Mouse (Mus musculus) spleen, adult 2 months (tissue): ENCODE results near the gene Selenos. TPM values are rescaled to one million over a fixed set of nuclear protein-coding genes. Genes with fewer than 3 reads are reported as not detected.
"Not testable (repeated sequence)": the region's sequence is repeated elsewhere in the genome, so short reads cannot be mapped to it uniquely, and the experiment has no call there.

Experiments
- DNase-seq, 2 experiments: peaks; one replicate each; pipeline versions ENCODE4 v3.0.0 to v3.0.0-alpha.2; 2012 to 2021; ENCODE audit warnings: low spot score in 2 of 2, low read depth in 1 of 2
- H3K27ac ChIP-seq: fragments of 200-500 bp; 2 replicates; pipeline ENCODE4 v1.5.1; 2012; ENCODE audit warnings: low read length, inconsistent platforms; ENCODE audit not compliant: insufficient read depth
- H3K27me3 ChIP-seq: fragments of 200-500 bp; 2 replicates; pipeline ENCODE4 v1.6.1; 2012; ENCODE audit warnings: mild to moderate bottlenecking, moderate library complexity, low read length, inconsistent platforms; ENCODE audit not compliant: control insufficient read depth, insufficient read depth
- H3K36me3 ChIP-seq: fragments of 200-500 bp; 2 replicates; pipeline ENCODE4 v1.6.1; 2012; ENCODE audit warnings: mild to moderate bottlenecking, low read length, inconsistent platforms; ENCODE audit not compliant: control insufficient read depth, insufficient read depth
- H3K4me1 ChIP-seq: fragments of 200-500 bp; 2 replicates; pipeline ENCODE4 v1.6.1; 2011; ENCODE audit warnings: inconsistent platforms; ENCODE audit not compliant: control insufficient read depth, insufficient read depth, insufficient read length
- H3K4me3 ChIP-seq: fragments of 200-500 bp; 2 replicates; pipeline ENCODE4 v1.5.1; 2011; ENCODE audit warnings: mild to moderate bottlenecking, inconsistent platforms; ENCODE audit not compliant: insufficient read depth, insufficient read length; ENCODE audit errors: extremely low read depth
- CTCF ChIP-seq: fragments of 200-500 bp; IDR thresholded peaks from 2 replicates; pipeline ENCODE4 v1.5.1; 2011; ENCODE audit warnings: mild to moderate bottlenecking, inconsistent platforms; ENCODE audit not compliant: insufficient read depth, insufficient read length, insufficient replicate concordance; ENCODE audit errors: extremely low read depth
- POLR2A ChIP-seq: fragments of 200-500 bp; IDR thresholded peaks from 2 replicates; pipeline ENCODE4 v1.6.1; 2011; ENCODE audit warnings: low read depth, low read length, inconsistent platforms
- WGBS: fragments of 180-500 bp; shearing (Covaris S2); methylation state at CpG from one replicate; pipeline ENCODE4 v1.1.7; 2018; 5-methylcytosine and 5-hydroxymethylcytosine counted together
- polyA plus RNA-seq: library from polyadenylated mRNA; depleted of rRNA; stranded (reverse); fragments of >200 nt; gene quantifications from 2 replicates; pipeline ENCODE4 v1.2.3, GENCODE M21; 2012

Gene Selenos
- polyA plus RNA-seq, 1 experiment = 63.7 TPM

GRCm38 (mm10) chr7:66044617-66045016 is 34.8 kb upstream of the Selenos start:
- TF ChIP-seq POLR2A = no peak
- TF ChIP-seq CTCF = no peak
- H3K27ac ChIP-seq = no peak overlapping the region
- no peak overlapping the region for H3K4me3 ChIP-seq
- no peak for DNase-seq
- no peaks in the 10 kb centered on the region for H3K27me3 ChIP-seq
- no peaks in the 10 kb centered on the region for H3K36me3 ChIP-seq
- H3K4me1 ChIP-seq = no peaks in the 10 kb centered on the region
- 61% methylated on average over 9 of the region's 9 CpGs for WGBS

GRCm38 (mm10) chr7:66046921-66047918 is 32.2 kb upstream of the Selenos start:
- Histone ChIP-seq H3K4me1 (no peaks in the 10 kb centered on the region), H3K27ac (no peak overlapping the region), H3K36me3 (no peaks in the 10 kb centered on the region), H3K4me3 (no peak overlapping the region), H3K27me3 (no peaks in the 10 kb centered on the region)
- TF ChIP-seq POLR2A = no peak
- no peak for TF ChIP-seq CTCF
- no peak for DNase-seq
- WGBS = 84% methylated on average over 17 of the region's 17 CpGs

GRCm38 (mm10) chr7:66047975-66048374 is 31.5 kb upstream of the Selenos start:
- no peaks in the 10 kb centered on the region for H3K4me1 ChIP-seq
- WGBS = 87% methylated on average over 4 of the region's 4 CpGs
- TF ChIP-seq CTCF (no peak), POLR2A (no peak)
- no peak overlapping the region for H3K4me3 ChIP-seq
- no peak overlapping the region for H3K27ac ChIP-seq
- DNase-seq = no peak
- no peaks in the 10 kb centered on the region for H3K27me3 ChIP-seq
- no peaks in the 10 kb centered on the region for H3K36me3 ChIP-seq

GRCm38 (mm10) chr7:66048446-66049230 is 30.8 kb upstream of the Selenos start:
- H3K4me3 ChIP-seq = no peak overlapping the region
- no peaks in the 10 kb centered on the region for H3K4me1 ChIP-seq
- no peak for TF ChIP-seq POLR2A
- no peak for TF ChIP-seq CTCF
- H3K27me3 ChIP-seq = no peaks in the 10 kb centered on the region
- WGBS = 86% methylated on average over 12 of the region's 12 CpGs
- no peak overlapping the region for H3K27ac ChIP-seq
- no peak for DNase-seq
- H3K36me3 ChIP-seq = no peaks in the 10 kb centered on the region

- no peaks in the 10 kb centered on the region for H3K27me3 ChIP-seq
- H3K27ac ChIP-seq = no peak overlapping the region
- TF ChIP-seq POLR2A (no peak), CTCF (no peak)
- H3K36me3 ChIP-seq = no peaks in the 10 kb centered on the region
- no peak for DNase-seq
- no peak overlapping the region for H3K4me3 ChIP-seq
- no peaks in the 10 kb centered on the region for H3K4me1 ChIP-seq
- WGBS = 93% methylated on average over 4 of the region's 4 CpGs
Observed at GRCm38 (mm10) chr7:66053946-66054483, 25.4 kb upstream of the Selenos start.

- not testable (repeated sequence) for H3K36me3 ChIP-seq, H3K4me1 ChIP-seq, H3K27me3 ChIP-seq, H3K27ac ChIP-seq, DNase-seq, H3K4me3 ChIP-seq
- WGBS = 8% methylated on average over 2 of the region's 2 CpGs
Observed at GRCm38 (mm10) chr7:66055356-66055755, 24.1 kb upstream of the Selenos start.
